Mouse (Mus musculus) stomach, embryonic 15.5 days (tissue): ENCODE measurements at regions not wholly inside any gene's neighbourhood (a gene's known extent, or its start where the extent isn't known, plus 50 kb on each side); places are given as distances from the start of the nearest gene placed in this dataset.
"Not testable (repeated sequence)": the region's sequence is repeated elsewhere in the genome, so short reads cannot be mapped to it uniquely, and the experiment has no call there.

Experiments
- ATAC-seq: fragments of 200-750 bp; cut with Nextera tagmentation; 2 replicates; pipeline ENCODE4 v1.8.0; 2017; ENCODE audit warnings: low read depth, moderate number of reproducible peaks, moderate TSS enrichment; ENCODE audit not compliant: insufficient read depth, low FRiP score
- H3K27ac ChIP-seq: fragments of 300-500 bp; sonication (generic); 2 replicates; pipeline ENCODE4 v1.5.1; 2015; ENCODE audit warnings: mild to moderate bottlenecking, inconsistent platforms
- H3K27me3 ChIP-seq: fragments of 300-500 bp; sonication (generic); replicated peaks from 2 replicates; pipeline ENCODE4 v1.6.1; 2015; ENCODE audit warnings: inconsistent platforms
- H3K36me3 ChIP-seq: fragments of 300-500 bp; sonication (generic); 2 replicates; pipeline ENCODE4 v1.6.1; 2015; ENCODE audit warnings: inconsistent platforms
- H3K4me1 ChIP-seq: fragments of 300-500 bp; sonication (generic); 2 replicates; pipeline ENCODE4 v1.6.1; 2015; ENCODE audit warnings: inconsistent platforms
- H3K4me2 ChIP-seq: fragments of 300-500 bp; sonication (generic); 2 replicates; pipeline ENCODE4 v1.6.1; 2015; ENCODE audit warnings: mild to moderate bottlenecking, inconsistent platforms
- H3K4me3 ChIP-seq: fragments of 300-500 bp; sonication (generic); replicated peaks from 2 replicates; pipeline ENCODE4 v1.5.1; 2015; ENCODE audit warnings: inconsistent platforms
- H3K9ac ChIP-seq: fragments of 300-500 bp; sonication (generic); 2 replicates; pipeline ENCODE4 v1.6.1; 2015; ENCODE audit warnings: inconsistent platforms
- H3K9me3 ChIP-seq: fragments of 300-500 bp; sonication (generic); 2 replicates; pipeline ENCODE4 v1.6.1; 2016; ENCODE audit warnings: inconsistent platforms
- WGBS: fragments of 180-500 bp; shearing (Covaris S2); methylation state at CpG from one replicate; pipeline ENCODE4 v1.1.7; 2015; 5-methylcytosine and 5-hydroxymethylcytosine counted together

DNA sequence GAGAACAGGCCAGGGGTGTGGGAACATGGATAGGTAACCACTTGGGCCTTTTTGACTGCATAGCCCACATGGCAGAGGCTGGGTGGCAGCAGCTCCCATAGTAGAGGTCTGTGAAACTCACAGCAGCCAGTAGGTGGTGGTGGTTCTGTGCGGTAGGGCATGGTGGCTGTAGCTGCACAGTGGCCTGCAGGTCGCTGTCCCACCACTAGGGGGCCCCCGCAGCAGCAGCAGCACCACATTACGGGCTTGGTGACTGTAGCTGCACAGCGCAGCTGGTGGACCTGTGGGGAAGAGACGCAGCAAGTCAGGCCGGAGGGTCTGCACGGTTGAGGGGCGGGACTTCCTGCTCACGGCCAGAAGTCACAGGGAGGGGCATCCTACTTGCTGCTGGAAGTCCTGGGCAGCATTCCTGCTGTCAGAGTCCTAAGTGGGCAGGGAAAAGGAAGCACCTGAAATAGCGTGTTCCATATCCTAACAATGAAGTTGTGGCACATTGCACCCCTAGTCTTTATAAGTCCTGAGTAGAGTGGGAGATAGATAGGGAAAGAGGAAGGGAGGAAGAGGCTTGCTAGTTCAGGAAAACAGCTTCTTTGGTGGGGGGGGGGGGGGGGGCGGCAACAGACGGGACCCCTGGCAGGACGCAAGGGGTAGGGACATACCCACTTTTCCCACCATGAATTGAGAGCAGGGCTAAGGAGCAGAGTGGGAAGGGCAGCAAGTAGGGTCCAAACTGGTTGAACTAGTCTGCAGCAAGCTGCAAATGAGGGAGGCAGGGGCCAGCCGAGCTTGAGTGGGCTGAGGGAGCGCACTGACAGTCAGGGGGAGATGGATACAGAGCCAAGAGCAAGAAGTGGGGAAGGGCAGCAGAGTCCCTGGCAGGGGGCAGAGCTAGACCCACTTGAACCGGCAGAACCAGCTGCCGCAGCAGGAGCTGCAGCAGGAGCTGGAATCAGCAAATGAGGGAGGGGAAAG is 141.4 kb downstream of the Zxdb start:
- H3K27ac ChIP-seq = no peak overlapping the region
- peak overlapping the region; percentile 61 for H3K4me2 ChIP-seq
- H3K9me3 ChIP-seq = no peaks in the 10 kb centered on the region
- 19% methylated on average over 18 of the region's 18 CpGs for whole genome bisulfite sequencing
- H3K4me1 ChIP-seq = no peaks in the 10 kb centered on the region
- no peak overlapping the region for H3K9ac ChIP-seq
- H3K4me3 ChIP-seq = peak overlapping the region; percentile 35
- ATAC-seq = peak; percentile 96
- no peaks in the 10 kb centered on the region for H3K27me3 ChIP-seq
- H3K36me3 ChIP-seq = no peaks in the 10 kb centered on the region

DNA sequence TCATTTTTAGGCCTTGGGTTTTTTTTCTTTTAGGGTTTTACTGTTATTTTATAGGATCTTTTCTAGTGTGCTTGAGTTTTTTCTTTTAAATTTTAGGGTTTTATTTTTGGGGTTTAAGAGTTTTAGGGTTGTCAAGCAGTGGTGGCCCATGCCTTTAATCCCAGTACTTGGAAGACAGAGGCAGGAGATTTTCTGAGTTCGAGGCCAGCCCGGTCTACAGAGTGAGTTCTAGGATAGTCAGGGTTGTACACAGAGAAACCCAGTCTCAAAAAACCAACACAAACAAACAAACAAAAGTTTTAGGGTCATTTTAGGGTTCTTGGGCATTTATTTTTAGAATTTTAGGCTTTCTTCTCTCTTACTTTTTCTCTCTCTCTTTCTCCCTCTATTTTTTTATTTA is 142.9 kb downstream of the Spin4 start:
- not testable (repeated sequence) for H3K9me3 ChIP-seq, H3K4me2 ChIP-seq, H3K27ac ChIP-seq, ATAC-seq, H3K4me3 ChIP-seq, H3K36me3 ChIP-seq, H3K4me1 ChIP-seq, H3K9ac ChIP-seq, H3K27me3 ChIP-seq
- 87% methylated on average over 2 of the region's 2 CpGs for WGBS
